Mouse (Mus musculus): ENCODE measurements around the gene Asb1. TPM values are rescaled to one million over a fixed set of nuclear protein-coding genes. Genes with fewer than 3 reads are reported as not detected.

Asb1 gene
- polyA plus RNA-seq, 1 experiment = not detected

GRCm38 (mm10) chr1:91539246-91539645, 1.1 kb upstream of the Asb1 start:
- TF ChIP-seq POLR2A (IDR thresholded peaks at IDR 0.05; ENCODE audit: insufficient read depth, low read depth, low read length) (no peak), CTCF (IDR thresholded peaks at IDR 0.05; ENCODE audit: insufficient read depth, low read depth, low read length) (no peak)
- Histone ChIP-seq H3K27ac (ENCODE audit: insufficient read depth, low read depth, low read length) (no peak overlapping the region), H3K4me3 (ENCODE audit: insufficient read depth, low read depth, low read length) (no peak overlapping the region), H3K4me1 (ENCODE audit: control insufficient read depth, insufficient read depth, low read length) (peaks cover 13% of the 10 kb centered on the region)
- 31% methylated on average over 6 of the region's 6 CpGs for WGBS

DNA sequence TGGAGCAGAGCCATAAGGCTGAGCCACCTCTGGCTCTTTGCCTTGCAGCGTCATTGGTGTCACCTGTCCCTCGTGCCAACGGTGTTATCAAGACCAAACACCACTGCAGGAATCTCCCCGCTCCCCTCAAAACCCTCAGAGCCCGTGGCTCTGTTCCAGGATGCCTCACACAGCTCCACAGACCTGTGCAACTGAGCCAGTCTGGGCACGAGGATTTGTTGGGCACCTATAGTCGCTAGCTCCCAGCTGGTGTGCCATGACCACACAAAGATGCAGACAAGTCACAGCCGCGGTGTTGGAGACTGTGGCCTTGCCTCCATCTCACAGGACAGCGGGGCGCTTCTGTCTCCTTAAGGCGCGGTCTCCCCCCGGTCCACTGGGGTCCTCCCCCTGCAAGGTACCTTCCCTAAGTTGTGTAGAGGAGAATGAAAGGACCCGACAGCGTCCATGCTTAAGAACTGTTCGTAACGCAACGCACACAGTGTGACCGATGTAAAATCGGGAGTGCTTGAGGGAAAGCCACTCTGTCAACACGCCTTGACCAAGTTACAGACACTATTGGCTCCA, 557 bp upstream of the Asb1 start:
- WGBS = 2% methylated on average over 22 of the region's 22 CpGs
- peak overlapping the region; percentile 70 for H3K4me3 ChIP-seq (ENCODE audit: insufficient read depth, low read depth, low read length)
- peaks cover 13% of the 10 kb centered on the region for H3K4me1 ChIP-seq (ENCODE audit: control insufficient read depth, insufficient read depth, low read length)
- H3K27ac ChIP-seq (ENCODE audit: insufficient read depth, low read depth, low read length) = no peak overlapping the region
- no peak for TF ChIP-seq CTCF (IDR thresholded peaks at IDR 0.05; ENCODE audit: insufficient read depth, low read depth, low read length)
- TF ChIP-seq POLR2A (IDR thresholded peaks at IDR 0.05; ENCODE audit: insufficient read depth, low read depth, low read length) = no peak

- TF ChIP-seq POLR2A (IDR thresholded peaks at IDR 0.05; ENCODE audit: insufficient read depth, low read depth, low read length) = no peak
- TF ChIP-seq CTCF (IDR thresholded peaks at IDR 0.05; ENCODE audit: insufficient read depth, low read depth, low read length) = no peak
- 13% methylated on average over 15 of the region's 15 CpGs for WGBS
- peaks cover 13% of the 10 kb centered on the region for H3K4me1 ChIP-seq (ENCODE audit: control insufficient read depth, insufficient read depth, low read length)
- H3K27ac ChIP-seq (ENCODE audit: insufficient read depth, low read depth, low read length) = no peak overlapping the region
- peak overlapping the region; percentile 70 for H3K4me3 ChIP-seq (ENCODE audit: insufficient read depth, low read depth, low read length)
These were observed 773 bp downstream of the Asb1 start for GRCm38 (mm10) chr1:91541042-91541592.

DNA sequence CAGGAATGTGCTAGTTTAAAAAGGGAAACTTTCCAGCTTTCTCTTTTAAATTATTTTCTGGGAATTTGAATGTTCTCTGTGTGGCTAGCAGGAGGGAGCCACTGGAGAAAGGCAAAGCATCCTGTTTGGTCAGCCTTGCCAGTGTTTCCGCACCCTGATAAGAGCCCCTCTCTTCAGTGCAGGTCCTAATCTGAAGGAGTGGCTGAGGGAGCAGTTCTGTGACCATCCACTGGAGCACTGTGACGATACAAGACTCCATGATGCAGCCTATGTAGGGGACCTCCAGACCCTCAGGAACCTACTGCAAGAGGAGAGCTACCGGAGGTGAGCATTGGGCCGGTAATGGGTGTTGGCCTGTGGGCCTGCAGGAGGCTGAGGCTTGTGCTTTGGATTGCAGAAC, 3.6 kb downstream of the Asb1 start:
- H3K4me1 ChIP-seq (ENCODE audit: control insufficient read depth, insufficient read depth, low read length) = peaks cover 17% of the 10 kb centered on the region
- no peak overlapping the region for H3K4me3 ChIP-seq (ENCODE audit: insufficient read depth, low read depth, low read length)
- H3K27ac ChIP-seq (ENCODE audit: insufficient read depth, low read depth, low read length) = no peak overlapping the region
- TF ChIP-seq CTCF (IDR thresholded peaks at IDR 0.05; ENCODE audit: insufficient read depth, low read depth, low read length) = no peak
- no peak for TF ChIP-seq POLR2A (IDR thresholded peaks at IDR 0.05; ENCODE audit: insufficient read depth, low read depth, low read length)
- 93% methylated on average over 4 of the region's 4 CpGs for WGBS

DNA sequence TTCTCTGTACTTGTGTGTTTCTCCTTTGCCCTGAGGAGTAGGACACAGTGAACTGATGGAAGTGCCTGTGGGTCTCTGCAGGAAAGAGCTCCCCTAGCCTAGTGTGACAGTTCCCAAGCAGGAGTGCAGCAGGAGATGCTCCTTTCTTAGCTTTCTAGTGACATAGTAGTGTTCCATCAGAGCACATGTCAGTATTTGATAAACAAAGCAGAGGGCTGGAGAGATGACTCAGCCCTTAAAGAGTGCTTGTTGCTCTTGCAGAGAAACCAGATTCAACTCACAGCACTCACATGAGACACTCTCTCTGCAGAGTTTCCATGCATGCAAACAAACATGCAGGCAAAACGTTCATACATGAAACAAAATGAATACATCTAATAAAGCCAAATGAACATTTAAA, 4.9 kb downstream of the Asb1 start:
- 47% methylated on average over 1 of the region's 1 CpGs for WGBS
- TF ChIP-seq CTCF (IDR thresholded peaks at IDR 0.05; ENCODE audit: insufficient read depth, low read depth, low read length) (no peak), POLR2A (IDR thresholded peaks at IDR 0.05; ENCODE audit: insufficient read depth, low read depth, low read length) (no peak)
- Histone ChIP-seq H3K27ac (ENCODE audit: insufficient read depth, low read depth, low read length) (no peak overlapping the region), H3K4me1 (ENCODE audit: control insufficient read depth, insufficient read depth, low read length) (peaks cover 11% of the 10 kb centered on the region), H3K4me3 (ENCODE audit: insufficient read depth, low read depth, low read length) (no peak overlapping the region)

- H3K4me3 ChIP-seq (ENCODE audit: insufficient read depth, low read depth, low read length) = no peak overlapping the region
- TF ChIP-seq CTCF (IDR thresholded peaks at IDR 0.05; ENCODE audit: insufficient read depth, low read depth, low read length) (no peak), POLR2A (IDR thresholded peaks at IDR 0.05; ENCODE audit: insufficient read depth, low read depth, low read length) (no peak)
- peaks cover 7% of the 10 kb centered on the region for H3K4me1 ChIP-seq (ENCODE audit: control insufficient read depth, insufficient read depth, low read length)
- WGBS = 68% methylated on average over 5 of the region's 5 CpGs
- H3K27ac ChIP-seq (ENCODE audit: insufficient read depth, low read depth, low read length) = no peak overlapping the region
These were observed 7.2 kb downstream of the Asb1 start for GRCm38 (mm10) chr1:91547567-91547966.

DNA sequence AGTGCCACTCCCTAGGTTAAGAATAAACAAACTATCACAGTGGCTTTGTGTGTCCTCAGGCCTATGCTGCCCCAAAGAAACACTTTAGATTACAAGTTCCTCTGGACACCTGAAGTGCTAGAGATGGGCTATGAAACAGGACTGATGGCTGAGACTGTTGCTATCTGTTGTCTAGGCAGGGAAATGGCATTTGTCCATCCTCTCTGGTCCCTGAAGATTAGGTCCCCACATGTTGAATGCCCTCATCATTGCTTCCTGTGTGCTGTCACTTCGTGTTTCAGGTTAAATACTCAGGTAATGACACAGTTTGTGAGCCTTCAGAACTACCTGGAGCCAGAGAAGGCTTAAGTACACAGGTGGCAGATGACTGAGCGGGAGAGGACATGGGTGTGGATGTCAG, 8.7 kb downstream of the Asb1 start:
- 86% methylated on average over 2 of the region's 2 CpGs for WGBS
- no peak overlapping the region for H3K4me3 ChIP-seq (ENCODE audit: insufficient read depth, low read depth, low read length)
- peaks cover 6% of the 10 kb centered on the region for H3K4me1 ChIP-seq (ENCODE audit: control insufficient read depth, insufficient read depth, low read length)
- no peak for TF ChIP-seq POLR2A (IDR thresholded peaks at IDR 0.05; ENCODE audit: insufficient read depth, low read depth, low read length)
- no peak for TF ChIP-seq CTCF (IDR thresholded peaks at IDR 0.05; ENCODE audit: insufficient read depth, low read depth, low read length)
- H3K27ac ChIP-seq (ENCODE audit: insufficient read depth, low read depth, low read length) = no peak overlapping the region

- TF ChIP-seq CTCF (IDR thresholded peaks at IDR 0.05; ENCODE audit: insufficient read depth, low read depth, low read length) (no peak), POLR2A (IDR thresholded peaks at IDR 0.05; ENCODE audit: insufficient read depth, low read depth, low read length) (no peak)
- no peak overlapping the region for H3K4me3 ChIP-seq (ENCODE audit: insufficient read depth, low read depth, low read length)
These were observed 16.8 kb downstream of the Asb1 start for GRCm38 (mm10) chr1:91557099-91557498.

DNA sequence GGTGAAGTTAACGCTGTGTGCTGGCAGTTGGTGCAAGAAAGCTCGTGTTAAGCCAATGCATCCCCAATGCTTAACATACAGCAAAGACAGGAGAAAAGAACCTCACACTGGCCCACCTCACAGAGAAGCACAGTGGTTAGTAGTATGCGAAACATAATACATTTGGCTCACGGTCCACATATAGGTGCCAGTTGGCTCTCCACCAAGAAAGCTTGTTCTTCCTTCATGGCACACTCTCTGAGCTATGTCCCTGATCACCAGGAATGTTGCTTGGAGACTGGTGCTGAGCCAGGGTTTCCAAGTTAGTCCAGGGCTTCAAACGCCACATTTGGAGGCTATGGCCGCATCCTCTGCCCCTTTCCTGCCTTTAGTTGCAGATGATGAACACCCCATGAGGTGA, 20.9 kb downstream of the Asb1 start:
- WGBS = 73% methylated on average over 6 of the region's 6 CpGs
- Histone ChIP-seq H3K4me1 (ENCODE audit: control insufficient read depth, insufficient read depth, low read length) (no peaks in the 10 kb centered on the region), H3K27ac (ENCODE audit: insufficient read depth, low read depth, low read length) (no peak overlapping the region), H3K4me3 (ENCODE audit: insufficient read depth, low read depth, low read length) (no peak overlapping the region)
- TF ChIP-seq POLR2A (IDR thresholded peaks at IDR 0.05; ENCODE audit: insufficient read depth, low read depth, low read length) = no peak
- TF ChIP-seq CTCF (IDR thresholded peaks at IDR 0.05; ENCODE audit: insufficient read depth, low read depth, low read length) = no peak

More at GRCm38 (mm10) chr1:91557099-91557498, 16.8 kb downstream of the Asb1 start:
- Histone ChIP-seq H3K4me1 (ENCODE audit: control insufficient read depth, insufficient read depth, low read length) (no peaks in the 10 kb centered on the region), H3K27ac (ENCODE audit: insufficient read depth, low read depth, low read length) (no peak overlapping the region)
- WGBS = 91% methylated on average over 2 of the region's 2 CpGs

Data from olfactory bulb, adult 2 months (tissue).